Mouse (Mus musculus): Measurements from ENCODE around the gene Map2k3. TPM values are rescaled to one million over a fixed set of nuclear protein-coding genes. Genes with fewer than 3 reads are reported as not detected.

Map2k3 gene
- polyA plus RNA-seq, 1 experiment from 2014 or later: 92.1 TPM

- Histone ChIP-seq H3K4me3 (no peak overlapping the region), H3K4me1 (peaks cover 16% of the 10 kb centered on the region), H3K4me2 (no peak overlapping the region), H3K27ac (no peak overlapping the region), H3K9ac (no peak overlapping the region), H3K36me3 (peaks cover 41% of the 10 kb centered on the region), H3K9me3 (no peaks in the 10 kb centered on the region), H3K27me3 (no peaks in the 10 kb centered on the region)
- 65% methylated on average over 3 of the region's 3 CpGs for WGBS
- no peak for ATAC-seq (ENCODE audit: insufficient number of reproducible peaks, insufficient read depth, low FRiP score, low TSS enrichment, low read depth)
Measured at GRCm38 (mm10) chr11:60908073-60908472, 23.8 kb upstream of the Map2k3 start.

- Histone ChIP-seq H3K9ac (no peak overlapping the region), H3K4me3 (no peak overlapping the region), H3K36me3 (peaks cover 26% of the 10 kb centered on the region), H3K27me3 (no peaks in the 10 kb centered on the region), H3K4me1 (peaks cover 23% of the 10 kb centered on the region), H3K4me2 (no peak overlapping the region), H3K9me3 (no peaks in the 10 kb centered on the region), H3K27ac (no peak overlapping the region)
- WGBS: 79% methylated on average over 1 of the region's 1 CpGs
- ATAC-seq (ENCODE audit: insufficient number of reproducible peaks, insufficient read depth, low FRiP score, low TSS enrichment, low read depth): no peak
Measured at GRCm38 (mm10) chr11:60909626-60910025, 22.2 kb upstream of the Map2k3 start.

- H3K9ac ChIP-seq: peak overlapping the region; percentile 89
- no peaks in the 10 kb centered on the region for H3K9me3 ChIP-seq
- no peak overlapping the region for H3K27ac ChIP-seq
- 30% methylated on average over 7 of the region's 7 CpGs for WGBS
- H3K27me3 ChIP-seq: no peaks in the 10 kb centered on the region
- 0 out of 2 replicates have a peak, but pooled peaks cover 2% of the 10 kb centered on the region for H3K36me3 ChIP-seq
- H3K4me3 ChIP-seq: peak overlapping the region; percentile 92
- peak overlapping the region; percentile 89 for H3K4me2 ChIP-seq
- no peak for ATAC-seq (ENCODE audit: insufficient number of reproducible peaks, insufficient read depth, low FRiP score, low TSS enrichment, low read depth)
- H3K4me1 ChIP-seq: peaks cover 26% of the 10 kb centered on the region
Measured at GRCm38 (mm10) chr11:60912525-60912973, 19.3 kb upstream of the Map2k3 start.

GRCm38 (mm10) chr11:60913301-60914196 lies 18.3 kb upstream of the Map2k3 start:
- H3K9ac ChIP-seq: peak overlapping the region; percentile 89
- peak overlapping the region; percentile 92 for H3K4me3 ChIP-seq
- ATAC-seq (ENCODE audit: insufficient number of reproducible peaks, insufficient read depth, low FRiP score, low TSS enrichment, low read depth): peak; percentile 80
- no peaks in the 10 kb centered on the region for H3K27me3 ChIP-seq
- no peaks in the 10 kb centered on the region for H3K9me3 ChIP-seq
- peaks cover 26% of the 10 kb centered on the region for H3K4me1 ChIP-seq
- 0 out of 2 replicates have a peak, but pooled peaks cover 2% of the 10 kb centered on the region for H3K36me3 ChIP-seq
- under 1% methylated on average over 86 of the region's 86 CpGs for WGBS
- peak overlapping the region; percentile 89 for H3K4me2 ChIP-seq
- peak overlapping the region; percentile 69 for H3K27ac ChIP-seq

GRCm38 (mm10) chr11:60914491-60914890 lies 17.3 kb upstream of the Map2k3 start, which contains the start of gene Natd1:
TSS of gene Natd1 (minus strand) at chr11:60914750.
- Histone ChIP-seq H3K27ac (peak within 1 kb of the TSS; percentile 69), H3K9ac (peak within 1 kb of the TSS; percentile 89), H3K9me3 (no peaks in the 10 kb centered on the region), H3K36me3 (0 out of 2 replicates have a peak, but pooled peaks cover 2% of the 10 kb centered on the region), H3K4me3 (peak within 1 kb of the TSS; percentile 92), H3K4me1 (peaks cover 26% of the 10 kb centered on the region), H3K27me3 (no peaks in the 10 kb centered on the region), H3K4me2 (peak within 1 kb of the TSS; percentile 89)
- 33% methylated on average over 7 of the region's 7 CpGs for WGBS
- ATAC-seq (ENCODE audit: insufficient number of reproducible peaks, insufficient read depth, low FRiP score, low TSS enrichment, low read depth): no peak

- no peak overlapping the region for H3K9ac ChIP-seq
- no peak overlapping the region for H3K4me3 ChIP-seq
- peaks cover 1% of the 10 kb centered on the region; the same call in 1 of the 2 replicates for H3K36me3 ChIP-seq
- H3K4me2 ChIP-seq: no peak overlapping the region
- H3K4me1 ChIP-seq: peaks cover 26% of the 10 kb centered on the region
- H3K27ac ChIP-seq: no peak overlapping the region
- no peaks in the 10 kb centered on the region for H3K9me3 ChIP-seq
- no peaks in the 10 kb centered on the region for H3K27me3 ChIP-seq
- WGBS: 60% methylated on average over 4 of the region's 4 CpGs
- no peak for ATAC-seq (ENCODE audit: insufficient number of reproducible peaks, insufficient read depth, low FRiP score, low TSS enrichment, low read depth)
Measured at GRCm38 (mm10) chr11:60915201-60915600, 16.6 kb upstream of the Map2k3 start.

GRCm38 (mm10) chr11:60920021-60920420 lies 11.8 kb upstream of the Map2k3 start:
- Histone ChIP-seq H3K9ac (no peak overlapping the region), H3K27ac (no peak overlapping the region), H3K27me3 (no peaks in the 10 kb centered on the region), H3K4me2 (no peak overlapping the region), H3K4me3 (no peak overlapping the region), H3K36me3 (peaks cover 10% of the 10 kb centered on the region; the same call in 1 of the 2 replicates), H3K9me3 (no peaks in the 10 kb centered on the region), H3K4me1 (no peaks in the 10 kb centered on the region)
- no peak for ATAC-seq (ENCODE audit: insufficient number of reproducible peaks, insufficient read depth, low FRiP score, low TSS enrichment, low read depth)
- WGBS: 84% methylated on average over 2 of the region's 2 CpGs

- H3K27me3 ChIP-seq: no peaks in the 10 kb centered on the region
- ATAC-seq (ENCODE audit: insufficient number of reproducible peaks, insufficient read depth, low FRiP score, low TSS enrichment, low read depth): no peak
- H3K4me3 ChIP-seq: no peak overlapping the region
- H3K36me3 ChIP-seq: peaks cover 10% of the 10 kb centered on the region; the same call in 1 of the 2 replicates
- no peaks in the 10 kb centered on the region for H3K9me3 ChIP-seq
- no peak overlapping the region for H3K27ac ChIP-seq
- H3K4me1 ChIP-seq: peaks cover 4% of the 10 kb centered on the region
- H3K9ac ChIP-seq: no peak overlapping the region
- no peak overlapping the region for H3K4me2 ChIP-seq
- 81% methylated on average over 1 of the region's 1 CpGs for WGBS
Measured at GRCm38 (mm10) chr11:60922195-60922594, 9.6 kb upstream of the Map2k3 start.

- no peak overlapping the region for H3K4me2 ChIP-seq
- no peak overlapping the region for H3K27ac ChIP-seq
- no peaks in the 10 kb centered on the region for H3K9me3 ChIP-seq
- peaks cover 10% of the 10 kb centered on the region; the same call in 1 of the 2 replicates for H3K36me3 ChIP-seq
- no peak overlapping the region for H3K4me3 ChIP-seq
- WGBS: 75% methylated on average over 5 of the region's 5 CpGs
- no peak for ATAC-seq (ENCODE audit: insufficient number of reproducible peaks, insufficient read depth, low FRiP score, low TSS enrichment, low read depth)
- no peak overlapping the region for H3K9ac ChIP-seq
- peaks cover 10% of the 10 kb centered on the region for H3K4me1 ChIP-seq
- H3K27me3 ChIP-seq: no peaks in the 10 kb centered on the region
Measured at GRCm38 (mm10) chr11:60922964-60923363, 8.9 kb upstream of the Map2k3 start.

GRCm38 (mm10) chr11:60924498-60924897 lies 7.3 kb upstream of the Map2k3 start:
- 40% methylated on average over 6 of the region's 6 CpGs for WGBS
- no peak overlapping the region for H3K27ac ChIP-seq
- H3K9ac ChIP-seq: no peak overlapping the region
- H3K4me1 ChIP-seq: peaks cover 10% of the 10 kb centered on the region
- no peak for ATAC-seq (ENCODE audit: insufficient number of reproducible peaks, insufficient read depth, low FRiP score, low TSS enrichment, low read depth)
- no peak overlapping the region for H3K4me3 ChIP-seq
- H3K9me3 ChIP-seq: no peaks in the 10 kb centered on the region
- peaks cover 10% of the 10 kb centered on the region; the same call in 1 of the 2 replicates for H3K36me3 ChIP-seq
- no peaks in the 10 kb centered on the region for H3K27me3 ChIP-seq
- H3K4me2 ChIP-seq: no peak overlapping the region

GRCm38 (mm10) chr11:60924981-60925380 lies 6.9 kb upstream of the Map2k3 start:
- Histone ChIP-seq H3K9ac (no peak overlapping the region), H3K27me3 (no peaks in the 10 kb centered on the region), H3K27ac (no peak overlapping the region), H3K4me3 (no peak overlapping the region), H3K36me3 (peaks cover 10% of the 10 kb centered on the region; the same call in 1 of the 2 replicates), H3K4me1 (peaks cover 10% of the 10 kb centered on the region), H3K9me3 (no peaks in the 10 kb centered on the region), H3K4me2 (no peak overlapping the region)
- ATAC-seq (ENCODE audit: insufficient number of reproducible peaks, insufficient read depth, low FRiP score, low TSS enrichment, low read depth): no peak
- WGBS: 57% methylated on average over 1 of the region's 1 CpGs

GRCm38 (mm10) chr11:60927264-60927663 lies 4.6 kb upstream of the Map2k3 start:
- Histone ChIP-seq H3K4me3 (no peak overlapping the region), H3K4me2 (peak overlapping the region; percentile 51), H3K27ac (no peak overlapping the region)

More at GRCm38 (mm10) chr11:60927264-60927663, 4.6 kb upstream of the Map2k3 start:
- peak; percentile 79 for ATAC-seq (ENCODE audit: insufficient number of reproducible peaks, insufficient read depth, low FRiP score, low TSS enrichment, low read depth)
- H3K9me3 ChIP-seq: no peaks in the 10 kb centered on the region
- H3K36me3 ChIP-seq: no peaks in the 10 kb centered on the region
- H3K27me3 ChIP-seq: no peaks in the 10 kb centered on the region
- H3K4me1 ChIP-seq: peaks cover 21% of the 10 kb centered on the region
- peak overlapping the region; percentile 36; the same call in 1 of the 2 replicates for H3K9ac ChIP-seq
- WGBS: under 1% methylated on average over 9 of the region's 9 CpGs
